22 mouse cellular contexts compared by ENCODE assay signal in the genomic region with DNA sequence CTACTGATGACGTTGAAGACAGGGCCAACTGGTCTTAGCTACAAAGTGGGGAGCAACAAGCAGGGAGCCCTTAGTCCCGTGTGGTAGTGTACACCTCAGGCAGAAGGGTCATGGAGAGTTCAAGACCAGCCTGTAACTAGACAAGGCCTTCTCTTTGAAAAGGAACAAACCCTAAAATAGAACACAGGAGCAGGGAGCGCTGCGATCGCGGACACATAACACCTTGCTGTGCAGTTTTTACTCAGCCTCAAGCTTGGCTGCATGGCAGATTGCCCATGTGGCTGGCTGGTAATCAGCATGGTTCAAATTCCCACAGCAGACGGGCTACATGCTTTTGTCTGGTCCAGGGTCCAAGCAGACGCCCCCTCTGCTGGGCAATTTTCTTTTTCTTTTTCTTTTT. TPM values are rescaled to one million over a fixed set of nuclear protein-coding genes. Genes with fewer than 3 reads are reported as not detected.
A peak's percentile ranks its signal among the peaks of the same experiment; 100 is the strongest.
DNase-seq lines count a peak whose midpoint lies in the region; ATAC-seq lines count a peak whose summit lies in the region.
"Had no signal": no experiment of that assay in that cellular context is flagged by ENCODE, and none has a peak within 500 bp of the region (broad histone marks: within the 10 kb centered on the region; RNA-seq: fewer than 3 reads in every experiment).

No protein-coding gene starts in this region.

- no peaks in the 10 kb centered on the region for H3K4me1 ChIP-seq in forebrain, embryonic 16.5 days (replicated peaks; ENCODE audit: control insufficient read depth, insufficient read depth, low read length)
- H3K4me1 ChIP-seq: forebrain, embryonic 13.5 days had no signal

- H3K27me3 ChIP-seq in forebrain, embryonic 16.5 days (replicated peaks; ENCODE audit: control insufficient read depth, insufficient read depth, low read length), result no peaks in the 10 kb centered on the region
- H3K27me3 ChIP-seq: forebrain, embryonic 13.5 days; Patski had no signal

- no peaks in the 10 kb centered on the region for H3K9me3 ChIP-seq in forebrain, embryonic 16.5 days (ENCODE audit: control insufficient read depth, low read length)
- H3K9me3 ChIP-seq: forebrain, embryonic 13.5 days; liver, embryonic 12.5 days had no signal

- no peak overlapping the region for H3K4me3 ChIP-seq in forebrain, embryonic 16.5 days (replicated peaks; ENCODE audit: low read length)
- H3K4me3 ChIP-seq: forebrain, embryonic 13.5 days; layer of hippocampus, adult 2 months; liver, embryonic 12.5 days; myocyte had no signal

- WGBS in forebrain, embryonic 16.5 days, result 83% methylated on average over 8 of the region's 8 CpGs

- no peak overlapping the region for H3K9ac ChIP-seq in forebrain, embryonic 16.5 days (replicated peaks; ENCODE audit: low read depth, low read length)
- H3K9ac ChIP-seq: forebrain, embryonic 13.5 days; liver, embryonic 12.5 days had no signal

- peak; percentile 36 to 40 for DNase-seq in heart, postnatal 10 days
- no peak for DNase-seq in heart, postnatal 25 days (ENCODE audit: low spot score)
- peak; percentile 49 to 68 for DNase-seq in cerebellum, adult 18-20 months
- peak; percentile 57 to 63 for DNase-seq in cerebellum, postnatal 36 days
- DNase-seq in kidney, postnatal 14 days, result peak; percentile 69
- no peak for DNase-seq in right cerebral cortex, postnatal 4 days
- no peak for DNase-seq in adrenal gland, postnatal 4 days (ENCODE audit: low spot score in 2 of 2)
- DNase-seq: lung, postnatal 14 days had no signal

- intact Hi-C loops in heart, postnatal 10 days (cut with DNase I), result no loop called here
- intact Hi-C loops in heart, postnatal 25 days (cut with DNase I), result no loop called here

- peaks cover 34% of the 10 kb centered on the region for H3K36me3 ChIP-seq in forebrain, embryonic 16.5 days (ENCODE audit: control insufficient read depth, insufficient read depth)

- no peak for ATAC-seq in forebrain, embryonic 16.5 days
- ATAC-seq: liver, embryonic 12.5 days had no signal

- H3K4me2 ChIP-seq in forebrain, embryonic 16.5 days (ENCODE audit: low read length), result no peak overlapping the region
- H3K4me2 ChIP-seq: forebrain, embryonic 13.5 days; liver, embryonic 12.5 days; midbrain, embryonic 11.5 days had no signal

- H3K27ac ChIP-seq in forebrain, embryonic 16.5 days (ENCODE audit: low read length), result no peak overlapping the region
- H3K27ac ChIP-seq: forebrain, embryonic 13.5 days; hindbrain, postnatal 0 days; liver, embryonic 12.5 days; stomach, postnatal 0 days had no signal

RNA-seq across cellular contexts. Expression of gene Galp, which starts 12.4 kb away (rescaled TPM):
- total RNA-seq in heart, postnatal 10 days (2021), result not detected
- not detected for total RNA-seq in heart, postnatal 25 days (2021)
- total RNA-seq in adrenal gland, postnatal 4 days (2021), result not detected
- polyA plus RNA-seq in forebrain, embryonic 16.5 days (2015; fragmentation: Nextera tagmentation; extraction: Ambion mirVana), result not detected in 2 replicates
- total RNA-seq: adrenal gland, adult 18-20 months; hindbrain, postnatal 0 days; layer of hippocampus, adult 2 months; left cerebral cortex, adult 8-10 months had no signal
- polyA plus RNA-seq: embryonic facial prominence, embryonic 14.5 days; forebrain, embryonic 13.5 days; gonadal fat pad, adult 2 months; hindbrain, postnatal 0 days; liver, embryonic 12.5 days; midbrain, embryonic 11.5 days; myocyte; Patski; stomach, postnatal 0 days; urinary bladder, adult 2 months had no signal

RNA-seq across cellular contexts. Expression of gene Zfp444, which starts 12.5 kb away (rescaled TPM):
- total RNA-seq in heart, postnatal 10 days (2021), result 10 to 100 TPM; 11.8 to 13.8 TPM
- 10 to 100 TPM; 10.2 to 16.8 TPM for total RNA-seq in heart, postnatal 25 days (2021)
- 10 to 100 TPM; 31.3 to 36.3 TPM for total RNA-seq in adrenal gland, postnatal 4 days (2021)
- polyA plus RNA-seq in forebrain, embryonic 16.5 days (2015; fragmentation: Nextera tagmentation; extraction: Ambion mirVana), result 99.6 and 101 TPM in 2 replicates

RNA-seq across cellular contexts. Expression of gene Zfp787, which starts 28.7 kb away (rescaled TPM):
- 10 to 100 TPM; 44.2 to 48.6 TPM for total RNA-seq in heart, postnatal 10 days (2021)
- 10 to 100 TPM; 29.8 to 33.1 TPM for total RNA-seq in heart, postnatal 25 days (2021)
- 10 to 100 TPM; 79.3 to 83.7 TPM for total RNA-seq in adrenal gland, postnatal 4 days (2021)
- 16.9 and 21.3 TPM in 2 replicates for polyA plus RNA-seq in forebrain, embryonic 16.5 days (2015; fragmentation: Nextera tagmentation; extraction: Ambion mirVana)

RNA-seq across cellular contexts. Expression of gene Zscan5b, which starts 37.6 kb away (rescaled TPM):
- total RNA-seq in heart, postnatal 10 days (2021), result not detected
- total RNA-seq in heart, postnatal 25 days (2021), result not detected
- total RNA-seq in adrenal gland, postnatal 4 days (2021), result not detected
- not detected in 2 replicates for polyA plus RNA-seq in forebrain, embryonic 16.5 days (2015; fragmentation: Nextera tagmentation; extraction: Ambion mirVana)
- total RNA-seq: adrenal gland, adult 18-20 months; hindbrain, postnatal 0 days; layer of hippocampus, adult 2 months; left cerebral cortex, adult 8-10 months had no signal
- polyA plus RNA-seq: embryonic facial prominence, embryonic 14.5 days; forebrain, embryonic 13.5 days; gonadal fat pad, adult 2 months; hindbrain, postnatal 0 days; liver, embryonic 12.5 days; midbrain, embryonic 11.5 days; myocyte; Patski; stomach, postnatal 0 days; urinary bladder, adult 2 months had no signal

Comparison
In these comparisons a context has a peak if more than half of its experiments do, and no peak if none do; other contexts are left out.
1. DNase-seq: peak in heart, postnatal 10 days (2 of 2), cerebellum, adult 18-20 months (2 of 2), cerebellum, postnatal 36 days (2 of 2) and kidney, postnatal 14 days (single experiment); none in heart, postnatal 25 days (single experiment), right cerebral cortex, postnatal 4 days (single experiment) and adrenal gland, postnatal 4 days (0 of 2).